Mouse (Mus musculus) small intestine, adult 2 months (tissue): Measurements from ENCODE around the gene Foxn3. TPM values are rescaled to one million over a fixed set of nuclear protein-coding genes. Genes with fewer than 3 reads are reported as not detected.

ENCODE experiments used
- H3K27ac ChIP-seq: fragments of 200-500 bp; 2 replicates; pipeline ENCODE4 v1.5.1; 2012; ENCODE audit warnings: low read depth, low read length, control low read depth, inconsistent platforms; ENCODE audit not compliant: insufficient read depth
- H3K27me3 ChIP-seq: fragments of 200-500 bp; 2 replicates; pipeline ENCODE4 v1.6.1; 2012; ENCODE audit warnings: mild to moderate bottlenecking, moderate library complexity, low read length, inconsistent platforms; ENCODE audit not compliant: control insufficient read depth, insufficient read depth
- H3K36me3 ChIP-seq: fragments of 200-500 bp; 2 replicates; pipeline ENCODE4 v1.6.1; 2012; ENCODE audit warnings: mild to moderate bottlenecking, low read length, control low read depth, inconsistent platforms; ENCODE audit not compliant: control insufficient read depth, insufficient read depth
- H3K4me1 ChIP-seq: fragments of 200-500 bp; 2 replicates; pipeline ENCODE4 v1.6.1; 2012; ENCODE audit warnings: low read length, inconsistent platforms, mixed read lengths; ENCODE audit not compliant: control insufficient read depth, insufficient read depth, insufficient read length
- H3K4me3 ChIP-seq: fragments of 200-500 bp; 2 replicates; pipeline ENCODE4 v1.5.1; 2012; ENCODE audit warnings: low read depth, mild to moderate bottlenecking, control low read depth, inconsistent platforms, low read length, moderate library complexity
- CTCF ChIP-seq: fragments of 200-500 bp; IDR thresholded peaks from 2 replicates; pipeline ENCODE4 v1.5.1; 2012; ENCODE audit warnings: low read depth, mild to moderate bottlenecking, control low read depth, inconsistent platforms, low read length, moderate library complexity, mixed read lengths; ENCODE audit not compliant: insufficient replicate concordance, insufficient read length; ENCODE audit errors: extremely low read depth
- POLR2A ChIP-seq: fragments of 200-500 bp; IDR thresholded peaks from 2 replicates; pipeline ENCODE4 v1.6.1; 2012; ENCODE audit warnings: low read depth, mild to moderate bottlenecking, control low read depth, inconsistent platforms, low read length, moderate library complexity
- WGBS: fragments of 180-500 bp; shearing (Covaris S2); methylation state at CpG from one replicate; pipeline ENCODE4 v1.1.7; 2018; 5-methylcytosine and 5-hydroxymethylcytosine counted together
- polyA plus RNA-seq: library from polyadenylated mRNA; depleted of rRNA; stranded (reverse); fragments of >200 nt; gene quantifications from 2 replicates; pipeline ENCODE4 v1.2.3, GENCODE M21; 2012

Foxn3 gene
- polyA plus RNA-seq, 1 experiment: 17.5 TPM

- H3K36me3 ChIP-seq: no peaks in the 10 kb centered on the region
- no peaks in the 10 kb centered on the region for H3K27me3 ChIP-seq
- no peak for TF ChIP-seq POLR2A
- TF ChIP-seq CTCF: no peak
- no peaks in the 10 kb centered on the region; the same call in 1 of the 2 replicates for H3K4me1 ChIP-seq
- H3K4me3 ChIP-seq: no peak overlapping the region
- no peak overlapping the region for H3K27ac ChIP-seq
- WGBS: 86% methylated on average over 5 of the region's 5 CpGs
Observed at GRCm38 (mm10) chr12:99433402-99433801, 130.0 kb downstream of the Foxn3 start.

- no peak overlapping the region for H3K27ac ChIP-seq
- H3K4me3 ChIP-seq: no peak overlapping the region
- no peaks in the 10 kb centered on the region for H3K36me3 ChIP-seq
- H3K27me3 ChIP-seq: no peaks in the 10 kb centered on the region
- 98% methylated on average over 6 of the region's 6 CpGs for WGBS
- TF ChIP-seq CTCF: no peak
- no peak for TF ChIP-seq POLR2A
- peaks cover 2% of the 10 kb centered on the region; the same call in 1 of the 2 replicates for H3K4me1 ChIP-seq
Observed at GRCm38 (mm10) chr12:99431541-99431940, 131.8 kb downstream of the Foxn3 start.

- no peak overlapping the region for H3K4me3 ChIP-seq
- H3K27me3 ChIP-seq: no peaks in the 10 kb centered on the region
- H3K27ac ChIP-seq: no peak overlapping the region
- peaks cover 5% of the 10 kb centered on the region; the same call in 1 of the 2 replicates for H3K4me1 ChIP-seq
- no peaks in the 10 kb centered on the region for H3K36me3 ChIP-seq
- TF ChIP-seq POLR2A (no peak), CTCF (no peak)
- 97% methylated on average over 3 of the region's 3 CpGs for WGBS
Observed at GRCm38 (mm10) chr12:99430992-99431391, 132.4 kb downstream of the Foxn3 start.

DNA sequence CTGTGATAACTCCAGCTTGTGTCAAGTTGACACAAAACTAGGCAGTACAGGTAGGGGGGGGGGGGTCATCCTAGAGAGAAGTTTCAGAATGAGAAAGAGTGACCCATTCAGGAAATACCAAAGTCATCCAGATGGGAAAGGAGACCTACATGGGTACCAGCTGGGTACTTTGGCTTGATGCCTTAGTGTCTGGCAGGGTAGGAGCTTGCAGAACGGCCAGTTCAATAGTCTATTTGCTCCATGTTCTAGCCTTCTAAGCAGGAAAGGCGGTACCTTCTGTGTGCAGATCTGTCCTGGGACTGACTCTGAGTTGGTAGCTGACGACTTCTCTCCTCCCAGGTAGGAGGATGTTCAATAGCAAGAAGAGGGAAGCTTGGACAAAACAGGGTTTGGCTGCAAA, 134.3 kb downstream of the Foxn3 start:
- Histone ChIP-seq H3K27me3 (no peaks in the 10 kb centered on the region), H3K36me3 (no peaks in the 10 kb centered on the region), H3K4me1 (peaks cover 5% of the 10 kb centered on the region; the same call in 1 of the 2 replicates), H3K27ac (no peak overlapping the region), H3K4me3 (no peak overlapping the region)
- 67% methylated on average over 3 of the region's 3 CpGs for WGBS
- TF ChIP-seq CTCF (no peak), POLR2A (no peak)

DNA sequence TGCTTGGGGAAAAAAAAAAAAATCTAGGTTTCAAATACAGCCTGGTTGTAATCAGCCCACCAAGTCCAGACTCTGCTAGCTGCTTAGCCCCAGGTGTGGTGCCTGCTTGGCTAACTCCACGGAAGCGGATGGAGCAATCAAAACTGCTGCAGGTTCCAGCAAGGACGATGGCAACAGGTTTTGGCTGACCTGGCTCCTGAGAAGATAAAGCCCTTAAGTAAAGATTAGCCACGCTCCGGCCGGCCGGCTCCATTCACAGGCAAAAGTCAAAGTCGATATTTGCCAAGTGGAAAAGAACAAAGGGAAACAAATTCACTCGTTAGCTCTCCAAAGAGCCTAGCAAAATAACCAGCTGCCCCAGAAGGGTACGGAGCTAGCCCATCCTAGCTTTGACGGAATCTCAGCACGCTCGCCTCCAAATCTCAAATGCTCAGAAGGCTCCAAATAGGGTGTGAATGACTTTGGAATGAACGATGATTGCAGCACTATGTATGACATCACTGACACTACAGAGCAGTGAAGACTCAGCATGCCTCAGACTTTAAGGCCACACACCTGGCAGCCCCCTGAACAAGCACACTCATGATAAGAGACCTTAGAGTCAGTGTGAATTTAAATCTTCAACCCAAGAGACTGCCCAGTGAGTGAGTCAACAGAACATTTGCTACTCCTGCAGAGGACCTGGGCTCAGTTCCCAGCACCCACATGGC, 137.0 kb downstream of the Foxn3 start:
- no peaks in the 10 kb centered on the region for H3K27me3 ChIP-seq
- H3K27ac ChIP-seq: no peak overlapping the region
- no peaks in the 10 kb centered on the region for H3K36me3 ChIP-seq
- TF ChIP-seq CTCF (no peak), POLR2A (no peak)
- WGBS: 30% methylated on average over 14 of the region's 14 CpGs
- H3K4me3 ChIP-seq: no peak overlapping the region
- peaks cover 7% of the 10 kb centered on the region; the same call in 1 of the 2 replicates for H3K4me1 ChIP-seq

- no peaks in the 10 kb centered on the region for H3K36me3 ChIP-seq
- H3K27me3 ChIP-seq: no peaks in the 10 kb centered on the region
- H3K27ac ChIP-seq: peak overlapping the region; percentile 81
- 17% methylated on average over 2 of the region's 2 CpGs for WGBS
- peaks cover 18% of the 10 kb centered on the region; the same call in 1 of the 2 replicates for H3K4me1 ChIP-seq
- H3K4me3 ChIP-seq: no peak overlapping the region
- TF ChIP-seq POLR2A (no peak), CTCF (no peak)
Observed at GRCm38 (mm10) chr12:99419396-99419760, 144.0 kb downstream of the Foxn3 start.

DNA sequence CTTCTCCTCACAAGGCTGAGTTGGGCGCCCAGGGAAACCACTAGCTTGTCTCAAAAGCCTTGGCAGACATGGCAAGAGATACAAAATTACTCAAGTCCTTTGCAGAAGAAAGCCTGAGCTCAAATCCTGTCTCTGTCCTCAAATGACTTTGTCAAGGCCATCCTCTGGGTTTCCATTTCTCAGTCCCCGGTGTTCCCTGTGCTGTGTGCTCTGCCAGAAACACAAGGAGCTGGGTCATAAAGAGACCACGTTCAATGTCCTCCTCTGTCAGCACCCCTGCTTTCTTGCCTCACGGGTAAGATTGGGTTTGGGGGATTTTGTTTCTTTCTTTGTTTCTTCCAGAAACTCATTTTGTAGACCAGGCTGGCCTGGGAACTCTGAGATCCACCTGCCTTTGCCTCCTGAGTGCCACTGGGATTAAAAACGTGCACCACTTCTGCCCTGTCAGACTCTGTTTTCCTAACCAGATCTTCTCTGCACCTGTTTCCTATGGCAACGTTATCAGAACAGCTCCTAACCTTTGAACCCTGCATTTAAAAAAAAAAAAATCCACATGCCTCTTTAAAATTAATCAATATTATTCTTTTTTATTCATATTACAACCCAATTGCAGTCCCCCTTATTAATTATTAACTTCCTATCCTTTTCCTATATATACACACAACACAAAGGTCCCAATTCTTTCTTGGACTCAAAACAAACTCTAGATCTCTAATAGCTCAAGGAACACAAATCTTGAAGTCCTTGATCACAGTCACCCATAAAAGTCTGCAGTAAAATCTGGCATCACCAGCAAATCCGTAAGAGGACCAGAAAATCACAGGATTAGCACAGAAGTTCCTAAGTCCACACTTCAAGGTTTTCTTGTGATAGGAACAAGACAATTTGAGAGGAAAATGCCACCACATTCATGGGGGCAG, 144.6 kb downstream of the Foxn3 start:
- Histone ChIP-seq H3K4me1 (peaks cover 18% of the 10 kb centered on the region; the same call in 1 of the 2 replicates), H3K27me3 (no peaks in the 10 kb centered on the region), H3K4me3 (no peak overlapping the region), H3K36me3 (no peaks in the 10 kb centered on the region), H3K27ac (peak overlapping the region; percentile 81)
- WGBS: 22% methylated on average over 7 of the region's 7 CpGs
- TF ChIP-seq POLR2A (no peak), CTCF (no peak)
